Mouse (Mus musculus) CD4-positive helper T cell, adult 2 months (primary cell): Measurements from ENCODE around the gene Gm525.
A peak's percentile ranks its signal among the peaks of the same experiment; 100 is the strongest.
"Not testable (repeated sequence)": the region's sequence is repeated elsewhere in the genome, so short reads cannot be mapped to it uniquely, and the experiment has no call there.

Source experiments
- DNase-seq: peaks from one replicate; pipeline ENCODE4 v3.0.0-alpha.2; 2012; ENCODE audit warnings: low read depth, missing footprints, low spot score

The Gm525 gene

GRCm38 (mm10) chr11:89095306-89095705 lies 21.7 kb downstream of the Gm525 start:
- no peak for DNase-seq

DNA sequence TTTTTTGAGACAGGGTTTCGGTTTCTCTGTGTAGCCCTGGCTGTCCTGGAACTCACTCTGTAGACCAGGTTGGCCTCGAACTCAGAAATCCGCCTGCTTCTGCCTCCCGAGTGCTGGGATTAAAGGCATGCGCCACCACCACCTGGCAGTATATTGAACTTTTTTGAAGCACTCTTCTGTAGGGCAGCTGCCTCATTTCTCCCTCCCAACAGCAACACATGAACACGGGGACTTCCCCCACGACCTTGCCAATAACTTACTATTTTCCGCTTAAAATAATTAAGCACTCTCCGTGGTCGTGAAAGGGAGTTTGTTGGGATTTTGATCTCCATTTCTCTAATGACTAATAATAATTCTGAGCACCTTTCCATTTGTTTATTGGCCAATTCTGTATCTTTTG lies 23.7 kb downstream of the Gm525 start:
- not testable (repeated sequence) for DNase-seq

DNA sequence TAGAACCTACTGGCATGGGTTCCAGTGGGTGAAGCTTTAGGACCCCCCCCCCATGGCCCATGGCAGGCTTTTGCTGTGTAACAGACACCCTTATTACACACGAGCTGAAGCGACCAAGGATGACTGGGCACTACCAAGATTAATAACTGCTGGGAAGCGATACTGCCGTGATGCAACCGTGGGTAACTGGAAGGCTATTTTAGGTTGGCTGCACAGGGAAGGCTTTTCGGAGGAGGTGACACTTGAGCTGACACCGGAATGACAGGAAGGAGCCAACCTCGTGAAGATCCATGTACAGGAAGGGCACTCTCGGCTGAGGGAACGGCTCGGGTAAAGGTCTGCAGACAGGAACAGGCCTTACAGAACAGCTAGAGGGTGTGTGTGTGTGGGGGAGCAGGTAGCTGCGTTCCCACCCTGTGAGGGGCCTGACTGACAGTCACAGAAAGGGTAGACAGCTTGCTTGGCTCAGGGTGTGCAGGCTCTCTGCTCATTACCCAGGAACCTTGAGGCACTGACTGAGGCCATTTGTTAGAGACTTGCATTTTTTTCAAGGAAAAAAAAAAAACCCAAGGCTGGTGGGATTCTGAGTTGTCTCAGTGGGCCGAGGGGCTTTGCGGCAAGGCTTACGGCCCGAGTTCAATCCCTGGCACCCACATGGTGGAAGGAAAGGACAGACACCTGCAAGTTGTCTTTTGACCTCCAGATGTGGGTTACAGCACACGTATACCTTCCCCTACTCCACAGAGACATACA lies 24.6 kb downstream of the Gm525 start:
- no peak for DNase-seq

DNA sequence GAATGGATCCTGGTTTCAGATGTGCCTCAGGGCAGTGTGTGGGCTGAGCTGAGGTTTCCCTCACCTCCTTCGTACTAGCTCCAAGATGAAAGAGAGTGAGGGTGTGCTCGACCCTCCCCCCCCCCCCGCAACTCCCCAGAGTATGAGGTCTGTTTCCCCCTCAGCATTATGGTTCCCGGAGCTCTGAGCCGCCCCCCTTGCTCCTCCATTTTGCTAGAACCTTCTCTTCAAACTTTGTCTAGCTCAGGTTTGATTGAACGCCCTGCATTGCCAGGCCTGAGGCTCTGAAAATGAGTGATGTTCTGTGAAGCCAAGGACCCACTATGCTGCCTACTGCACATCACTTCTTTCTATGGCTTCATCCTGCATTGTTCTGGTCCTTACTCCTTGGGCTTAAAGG lies 25.3 kb downstream of the Gm525 start:
- no peak for DNase-seq

DNA sequence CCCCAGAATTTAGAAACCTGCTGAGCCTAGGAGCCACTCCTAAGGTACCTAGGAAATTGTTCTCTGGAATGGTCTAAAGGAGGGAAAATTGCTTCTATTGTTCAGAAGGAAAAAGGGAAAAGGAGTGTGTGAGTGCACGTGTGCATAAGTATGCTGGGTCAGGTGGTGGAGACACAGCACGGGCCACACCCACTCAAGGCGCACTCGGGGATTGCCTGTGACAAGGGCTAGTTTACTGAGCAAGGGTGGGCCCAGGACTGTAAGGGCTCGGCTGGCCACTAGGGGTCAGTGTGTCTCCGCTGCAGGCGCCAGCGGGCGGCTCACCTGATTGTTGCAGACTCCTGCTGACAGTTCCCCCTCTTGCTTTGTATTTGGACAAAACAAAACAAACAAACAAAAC lies 26.8 kb downstream of the Gm525 start:
- DNase-seq: peak; percentile 87

- no peak for DNase-seq
These were observed 27.2 kb downstream of the Gm525 start for GRCm38 (mm10) chr11:89100826-89101321.

- no peak for DNase-seq
These were observed 29.5 kb downstream of the Gm525 start for GRCm38 (mm10) chr11:89103166-89103565.

- no peak for DNase-seq
These were observed 31.6 kb downstream of the Gm525 start for GRCm38 (mm10) chr11:89105211-89105610.

GRCm38 (mm10) chr11:89105823-89106222 lies 32.2 kb downstream of the Gm525 start:
- DNase-seq: no peak

DNA sequence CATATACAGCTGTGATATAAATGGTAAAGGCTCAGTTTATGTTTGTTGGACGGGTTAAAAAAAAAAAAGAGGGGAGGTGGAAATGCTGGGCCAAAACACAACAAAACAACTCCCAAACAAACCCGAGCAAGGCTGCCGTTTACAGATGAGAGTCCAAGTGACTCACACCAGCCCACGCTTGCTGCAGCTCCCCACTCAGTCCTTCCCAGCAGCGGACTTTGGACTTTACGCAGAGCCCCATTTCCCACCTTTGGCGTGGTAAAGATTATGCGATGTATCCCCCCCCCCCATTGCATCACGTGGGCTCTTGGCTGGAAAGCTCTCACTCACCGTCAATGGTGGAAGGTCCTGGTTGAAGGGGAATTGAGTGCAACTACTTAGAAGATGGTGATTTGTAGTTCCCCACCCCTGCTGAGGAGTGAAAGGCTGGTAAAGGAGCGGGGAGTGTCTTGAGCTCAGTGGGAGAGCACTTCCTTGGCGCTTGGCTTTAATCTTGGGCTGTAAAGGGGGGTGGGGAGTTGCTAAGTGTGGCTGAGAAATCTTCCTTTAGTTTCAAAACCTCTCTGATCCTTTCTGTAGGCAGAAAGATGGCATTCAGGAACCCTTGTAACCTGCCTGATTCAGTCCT lies 33.7 kb downstream of the Gm525 start:
- DNase-seq: no peak

DNA sequence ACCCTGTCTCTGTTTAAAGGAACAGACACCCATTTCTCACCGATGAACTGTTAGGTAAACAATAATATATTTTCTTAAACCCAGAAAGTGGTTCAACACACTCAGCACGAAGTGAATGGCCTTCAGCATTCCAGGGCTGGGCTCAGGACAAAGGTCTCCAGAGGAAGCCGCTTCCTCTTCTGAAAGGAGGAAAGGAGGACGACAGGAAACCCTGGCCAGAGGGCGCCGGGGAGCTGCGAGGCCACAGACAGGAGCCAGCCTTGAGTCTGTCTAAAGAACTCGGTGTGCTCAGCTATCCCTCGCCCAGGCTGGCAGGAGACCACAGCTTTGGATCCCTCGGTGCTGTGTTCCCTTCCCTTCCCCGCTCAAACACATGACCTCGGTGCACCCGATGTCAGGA lies 50.8 kb downstream of the Gm525 start:
- no peak for DNase-seq

DNA sequence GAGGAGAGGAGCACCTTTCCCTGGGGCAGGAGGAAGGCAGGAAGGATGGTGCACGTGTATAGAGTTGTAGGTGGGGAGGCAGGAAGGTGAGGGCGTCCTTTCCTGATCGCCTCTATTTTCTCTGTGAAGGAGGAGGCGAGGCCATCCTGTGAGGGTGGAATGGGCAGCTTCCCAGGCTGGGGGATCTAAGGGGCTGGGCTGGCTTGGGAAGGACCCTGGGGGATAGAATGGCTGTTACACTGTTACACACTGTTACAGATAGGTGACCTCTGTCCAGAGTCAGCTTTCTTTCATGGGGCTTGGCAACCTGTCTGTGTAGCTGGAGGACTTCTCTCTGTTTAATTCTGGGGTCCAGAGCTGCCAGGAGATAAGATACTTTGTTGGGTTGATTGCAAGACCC lies 57.2 kb downstream of the Gm525 start:
- DNase-seq: no peak

DNA sequence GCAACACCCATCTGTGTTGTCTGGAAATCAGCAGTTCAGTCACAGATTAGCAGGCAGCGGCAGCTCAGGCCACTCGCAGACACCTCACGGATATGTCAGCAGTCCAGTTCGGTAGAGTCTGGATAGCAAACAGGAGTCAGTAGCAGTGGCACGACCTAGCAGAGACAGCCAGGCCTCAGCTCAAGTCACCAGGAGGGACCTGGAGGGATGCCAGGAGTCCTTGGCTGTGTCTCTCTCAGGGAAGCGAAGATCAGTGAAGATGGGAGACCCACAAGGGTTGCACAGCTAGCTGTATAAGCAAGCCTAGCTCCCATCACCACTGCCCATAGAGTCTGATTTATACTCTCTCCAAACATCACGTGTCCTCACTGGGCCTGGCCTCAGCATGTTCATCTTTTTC lies 58.8 kb downstream of the Gm525 start:
- no peak for DNase-seq

- no peak for DNase-seq
These were observed 60.6 kb downstream of the Gm525 start for GRCm38 (mm10) chr11:89134211-89134610.

- no peak for DNase-seq
These were observed 64.3 kb downstream of the Gm525 start for GRCm38 (mm10) chr11:89137915-89138314.
